Mouse (Mus musculus) CD4-positive, CD25-positive, alpha-beta regulatory T cell, adult 2 months (primary cell): Measurements from ENCODE around the gene Zfp618.

Experiments
- DNase-seq: peaks from one replicate; pipeline ENCODE4 v3.0.0-alpha.2; 2012; ENCODE audit warnings: low read depth, low spot score

The Zfp618 gene

DNA sequence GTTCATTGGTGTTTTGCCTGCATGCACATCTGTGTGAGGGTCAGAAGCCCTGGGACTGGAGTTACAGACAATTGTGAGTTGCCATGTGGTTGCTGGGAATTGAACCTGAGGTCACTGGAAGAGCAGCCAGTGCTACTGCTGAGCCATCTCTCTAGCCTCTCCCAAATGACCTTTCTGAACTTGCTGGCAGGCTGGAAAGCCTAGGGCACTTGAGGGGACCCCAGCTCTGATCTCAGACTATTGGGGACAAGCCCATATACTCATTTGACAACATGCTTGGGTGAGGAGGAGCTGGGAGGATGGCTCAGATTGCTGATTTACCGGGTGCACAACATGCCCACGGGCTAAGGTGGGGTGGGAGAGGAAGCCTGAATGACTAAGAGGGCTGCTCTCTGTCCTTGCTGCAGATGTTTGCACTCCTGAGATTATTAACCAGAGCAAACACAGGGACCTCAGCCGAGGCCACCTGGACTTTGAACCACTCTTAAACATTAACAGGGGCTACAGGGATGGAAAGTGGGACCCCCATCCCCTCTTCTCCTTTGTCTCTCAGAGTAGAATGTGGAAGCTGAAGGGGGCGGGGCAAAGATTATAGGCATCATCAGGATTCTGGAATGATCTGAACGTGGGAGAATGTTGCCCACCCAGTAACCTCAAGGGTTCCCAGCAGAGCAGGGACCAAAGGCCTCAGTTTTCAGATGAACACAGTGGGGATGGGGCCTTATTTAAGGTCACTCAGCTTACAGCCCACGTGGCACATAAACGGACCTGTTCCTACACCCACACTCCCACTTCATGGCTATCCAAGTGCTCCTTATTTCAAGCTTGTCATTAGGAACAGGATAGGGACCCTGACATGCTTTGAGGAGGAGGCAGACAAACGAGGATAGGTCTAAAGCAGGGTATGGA is 191.6 kb downstream of the Zfp618 start:
- DNase-seq, result no peak

DNA sequence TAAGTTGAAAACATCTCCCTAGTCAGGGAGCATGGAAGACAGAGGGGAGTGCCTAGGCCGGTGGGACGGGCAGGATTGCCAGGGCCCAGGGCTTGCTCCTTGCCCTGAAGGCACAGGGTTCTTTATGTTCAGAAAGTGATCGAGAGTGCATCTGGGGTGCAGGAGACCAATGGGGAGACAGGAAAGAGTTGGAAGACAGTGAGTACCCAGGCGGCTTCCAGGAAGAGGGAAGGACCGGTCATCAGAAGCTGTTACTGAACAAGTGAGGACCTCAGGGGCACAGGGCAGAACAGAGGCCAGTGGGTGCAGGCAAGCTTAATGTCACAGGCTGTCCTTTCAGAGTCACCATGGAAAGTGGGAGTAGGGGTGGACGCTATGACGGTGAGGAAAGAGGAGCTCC is 192.8 kb downstream of the Zfp618 start:
- no peak for DNase-seq

DNA sequence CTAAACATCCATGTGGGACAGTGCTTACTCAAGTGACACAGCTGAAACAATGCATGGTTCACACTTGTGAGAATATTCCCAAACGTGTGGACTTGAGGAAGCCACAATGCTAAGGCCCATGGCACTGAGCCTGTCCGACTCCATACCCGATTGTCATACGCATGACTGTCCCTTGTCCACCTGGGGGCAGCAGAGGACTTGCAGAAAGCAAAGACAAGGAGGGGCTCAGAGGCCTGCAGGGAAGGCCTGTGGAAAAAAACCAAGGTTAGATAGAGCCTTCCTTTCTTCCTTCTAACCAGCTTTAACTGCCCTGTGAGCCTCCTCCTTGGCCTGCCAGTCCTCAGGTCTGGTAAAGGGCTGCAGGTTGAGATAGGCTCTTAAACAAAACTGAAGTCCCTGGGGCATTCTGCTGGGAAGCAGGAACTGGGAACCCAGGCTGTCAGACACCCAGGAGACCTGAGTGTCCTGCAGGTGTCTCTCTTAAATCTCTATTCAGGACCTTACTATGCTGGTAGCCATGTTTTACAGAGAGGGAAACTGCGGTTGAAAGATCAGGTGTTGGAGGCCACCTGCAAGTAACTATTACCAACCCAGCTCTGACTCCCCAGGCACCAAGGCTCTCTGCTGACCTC is 193.7 kb downstream of the Zfp618 start:
- peak; percentile 68 for DNase-seq

DNA sequence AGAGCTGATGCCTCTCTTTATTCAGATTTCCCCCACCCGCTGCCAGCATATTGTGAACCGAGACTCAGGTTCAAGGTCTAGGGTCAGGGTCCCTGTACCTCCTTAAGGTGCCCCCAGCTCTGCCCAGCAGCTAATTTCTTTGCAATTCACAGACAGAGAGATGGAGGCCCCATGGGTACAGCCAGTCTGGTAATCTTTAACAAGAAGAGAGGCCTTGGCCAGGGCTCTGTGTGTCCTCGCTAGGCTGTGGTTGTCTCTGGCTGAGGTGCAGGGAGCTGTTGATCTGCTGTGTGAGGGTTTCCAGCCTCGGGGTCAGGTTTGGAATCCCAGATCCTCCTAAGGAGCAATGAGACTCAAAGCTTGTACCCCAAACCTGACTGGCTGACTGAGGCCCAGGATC is 200.3 kb downstream of the Zfp618 start:
- DNase-seq, result no peak

DNA sequence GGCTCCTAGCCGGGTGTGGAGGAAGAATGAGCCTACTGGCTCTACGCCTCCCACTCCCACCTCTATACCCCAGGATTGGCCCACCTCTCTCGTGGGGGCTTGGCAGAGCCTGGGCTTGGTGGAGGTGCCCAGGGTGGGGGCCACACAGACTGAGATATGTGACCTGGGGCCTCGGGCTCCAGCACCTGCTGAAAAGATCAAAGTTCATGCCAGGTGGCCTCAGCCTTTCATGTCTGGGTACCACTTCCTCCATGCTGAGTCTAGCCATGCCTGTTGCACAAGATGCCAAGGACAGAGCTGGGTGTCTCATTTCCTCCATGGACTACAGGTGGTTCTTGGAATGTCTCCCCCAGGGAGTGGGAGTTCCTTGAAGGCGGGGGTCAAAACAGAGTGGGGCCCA is 200.9 kb downstream of the Zfp618 start:
- no peak for DNase-seq

DNA sequence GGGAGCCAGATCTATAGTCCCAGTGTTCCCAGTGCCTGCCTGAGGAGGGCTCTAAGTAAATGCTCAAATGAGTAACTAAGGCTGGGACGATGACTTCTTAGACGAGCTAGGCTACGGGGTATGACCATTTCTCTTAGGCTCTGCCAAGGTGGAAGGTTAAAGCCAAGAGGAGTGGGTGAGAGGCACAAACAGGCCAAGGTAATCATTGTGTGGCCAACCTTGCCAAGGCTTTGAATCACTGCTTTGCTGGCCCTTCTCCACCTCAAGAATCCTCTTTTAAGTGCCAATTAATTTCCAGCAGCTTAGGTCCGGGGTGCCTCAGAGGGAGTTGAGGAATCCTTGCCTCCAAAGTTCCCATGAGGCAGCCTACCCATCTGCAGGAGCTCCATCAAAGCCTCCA is 204.7 kb downstream of the Zfp618 start:
- no peak for DNase-seq

DNA sequence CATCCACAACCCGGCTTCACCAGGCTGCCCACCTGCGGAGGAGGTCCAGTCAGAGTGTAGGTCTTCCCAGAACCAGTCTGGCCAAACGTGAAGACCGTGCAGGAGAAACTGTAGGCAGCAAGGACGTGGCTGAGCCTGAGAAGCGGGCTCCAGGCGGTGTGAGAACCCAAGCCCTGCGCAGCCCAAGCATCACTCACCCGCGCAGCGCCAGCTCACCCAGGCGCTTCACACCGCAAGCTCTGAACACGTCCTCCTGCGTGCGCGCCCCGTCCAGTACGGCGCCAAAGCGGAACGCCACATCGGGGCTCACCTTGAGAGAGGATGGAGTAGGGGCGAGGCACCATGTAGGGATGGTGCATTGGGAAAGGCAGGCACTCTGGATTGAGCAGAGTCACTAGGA is 205.7 kb downstream of the Zfp618 start:
- no peak for DNase-seq

DNA sequence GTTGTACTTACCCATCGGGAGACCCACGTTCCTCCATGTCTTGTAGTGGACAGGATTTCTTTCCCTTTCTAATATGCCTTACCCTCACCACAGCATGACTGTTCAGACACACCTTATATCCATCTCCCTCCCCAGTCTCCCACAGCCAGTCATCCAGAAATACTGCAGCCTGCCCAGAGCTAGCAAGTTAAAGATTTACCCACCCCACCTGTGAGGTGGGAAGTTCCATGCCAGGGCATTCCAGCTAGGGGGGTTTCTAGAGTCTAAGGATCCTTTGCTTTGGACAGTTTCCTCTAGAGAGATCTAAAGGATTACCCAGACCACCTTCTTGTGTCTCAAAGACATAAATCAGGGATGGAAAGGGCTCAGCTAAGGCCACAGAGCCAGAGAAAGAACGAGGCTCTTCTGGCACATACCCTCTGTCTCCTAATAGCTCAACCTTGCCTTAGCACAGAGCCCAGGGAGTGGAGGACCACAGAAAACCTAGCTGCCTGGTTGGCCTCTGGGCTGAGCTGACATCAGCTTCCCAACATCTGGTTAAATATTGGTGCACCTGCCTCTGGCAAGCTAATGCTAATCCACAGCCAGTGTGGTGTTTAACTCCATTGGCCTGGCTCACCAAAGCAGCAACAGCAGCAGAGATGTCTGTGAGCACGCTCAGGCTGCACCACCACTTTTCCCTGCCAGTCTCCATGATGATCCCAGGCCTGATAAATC is 206.8 kb downstream of the Zfp618 start, which contains the start of gene Kif12:
Gene Kif12 (minus strand): TSS at position 163 of the 717 bp plus-strand sequence.
- no peak for DNase-seq

DNA sequence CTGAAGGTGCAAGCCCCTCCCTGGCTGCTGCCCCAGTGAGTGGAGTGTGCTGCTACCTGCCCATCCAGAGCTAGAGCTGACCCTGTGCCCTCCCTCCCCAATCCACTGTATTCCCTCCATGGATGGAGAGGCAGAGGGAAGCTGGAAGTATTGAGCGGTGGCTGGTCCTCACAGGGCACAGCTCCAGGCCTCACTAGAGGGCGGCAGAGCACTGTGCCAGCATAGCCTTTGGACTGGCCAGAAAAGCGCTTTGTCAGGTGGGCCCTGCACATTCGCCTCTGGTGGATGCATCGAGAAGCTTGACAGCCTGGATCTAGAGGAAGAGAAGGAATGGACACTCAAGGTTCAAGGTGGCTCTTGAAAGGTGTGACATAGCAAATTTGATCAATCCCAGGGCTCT is 216.2 kb downstream of the Zfp618 start:
- DNase-seq, result peak; percentile 21

DNA sequence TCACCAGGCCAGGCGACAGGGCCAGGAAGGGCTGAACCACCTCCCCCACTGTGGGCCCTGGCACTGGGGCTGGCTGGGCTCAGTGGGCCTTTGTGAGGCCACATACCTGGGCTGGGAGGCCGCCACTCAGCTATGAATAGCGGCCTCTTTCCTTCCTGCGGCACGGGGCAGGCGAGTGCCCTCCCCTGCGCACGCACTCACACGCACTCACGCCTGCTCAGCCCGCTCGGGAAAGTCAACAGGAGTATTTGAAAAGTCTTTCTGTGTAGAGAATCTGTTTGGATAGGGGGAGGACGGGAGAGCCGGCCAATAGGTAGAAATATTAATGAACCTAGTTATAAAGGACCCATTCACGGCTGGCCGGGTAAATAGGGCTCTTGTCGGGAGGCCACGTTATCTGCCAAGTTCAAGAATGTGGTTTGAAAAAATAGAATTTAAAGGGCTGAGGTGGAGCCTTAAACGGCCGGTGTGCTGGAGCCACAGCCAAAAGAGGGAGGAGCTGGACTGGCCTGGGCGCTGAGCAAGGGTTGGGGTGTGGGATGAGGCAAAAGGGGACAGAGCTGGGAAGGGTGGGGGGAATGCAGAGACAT is 221.0 kb downstream of the Zfp618 start:
- DNase-seq, result no peak
